Mouse (Mus musculus): ENCODE measurements around the gene Gdi2.

- TF ChIP-seq CTCF (IDR thresholded peaks at IDR 0.05; ENCODE audit: extremely low read depth, insufficient read length, insufficient replicate concordance, low read depth, low read length), result no peak
- TF ChIP-seq POLR2A (IDR thresholded peaks at IDR 0.05; ENCODE audit: low read depth, low read length), result no peak
Measured at GRCm38 (mm10) chr13:3610118-3610794, 72.4 kb downstream of the Gdi2 start.

Data from small intestine, adult 2 months (tissue).